Mouse (Mus musculus): Measurements from ENCODE around the gene Col15a1. TPM values are rescaled to one million over a fixed set of nuclear protein-coding genes. Genes with fewer than 3 reads are reported as not detected.

Col15a1 gene
- total RNA-seq, 1 experiment from 2014 or later, result not detected

GRCm38 (mm10) chr4:47352803-47353388, 144.9 kb downstream of the Col15a1 start, which contains the start of gene Tgfbr1:
Gene Tgfbr1 (plus strand): TSS chr4:47353222.
- ATAC-seq (replicated peaks in 1 of 2; ENCODE audit: insufficient read depth in 1 of 2, low FRiP score in 2 of 2, low TSS enrichment in 1 of 2, low read depth in 1 of 2, poor library complexity in 2 of 2, severe bottlenecking in 2 of 2), result peak; percentile 83 to 91

GRCm38 (mm10) chr4:47353416-47354111, 145.6 kb downstream of the Col15a1 start:
- no peak for ATAC-seq (replicated peaks in 1 of 2; ENCODE audit: insufficient read depth in 1 of 2, low FRiP score in 2 of 2, low TSS enrichment in 1 of 2, low read depth in 1 of 2, poor library complexity in 2 of 2, severe bottlenecking in 2 of 2)

DNA sequence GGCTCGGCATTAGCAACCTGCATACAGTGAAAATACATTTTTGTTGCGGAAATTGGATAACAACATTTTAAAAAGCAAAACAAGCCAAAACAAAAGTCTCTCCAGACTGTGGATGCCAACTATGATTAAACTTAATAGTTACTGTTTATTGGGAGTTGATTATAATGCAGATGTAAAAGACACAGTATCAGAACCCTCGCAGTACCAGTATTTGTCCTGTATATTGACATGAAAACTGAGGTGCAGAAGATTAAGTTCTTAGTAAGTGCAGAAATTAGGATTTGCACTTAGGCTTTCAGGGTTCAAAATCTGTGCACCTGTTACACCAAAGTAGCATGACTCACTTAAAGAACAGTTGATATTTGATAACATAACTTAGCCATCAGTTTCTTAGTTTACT, 146.3 kb downstream of the Col15a1 start:
- no peak for ATAC-seq (replicated peaks in 1 of 2; ENCODE audit: insufficient read depth in 1 of 2, low FRiP score in 2 of 2, low TSS enrichment in 1 of 2, low read depth in 1 of 2, poor library complexity in 2 of 2, severe bottlenecking in 2 of 2)

GRCm38 (mm10) chr4:47362662-47363061, 154.7 kb downstream of the Col15a1 start:
- no peak for ATAC-seq (replicated peaks in 1 of 2; ENCODE audit: insufficient read depth in 1 of 2, low FRiP score in 2 of 2, low TSS enrichment in 1 of 2, low read depth in 1 of 2, poor library complexity in 2 of 2, severe bottlenecking in 2 of 2)

Other genes starting within 250 kb of the Col15a1 start
- gene Gabbr2, start 216.3 kb upstream of the Col15a1 start, total RNA-seq (2017), result 0.13 and 0.25 TPM in 2 replicates
- 0.44 and 0.89 TPM in 2 replicates for gene Anks6, start 150.7 kb upstream of the Col15a1 start, total RNA-seq (2017)
- 12.7 and 17.6 TPM in 2 replicates for gene Galnt12, start 116.3 kb upstream of the Col15a1 start, total RNA-seq (2017)
- gene Tgfbr1, start 145.1 kb downstream of the Col15a1 start, total RNA-seq (2017), result 34.1 and 38.3 TPM in 2 replicates